Mouse (Mus musculus) megakaryocyte, embryonic 14.5 days (primary cell): ENCODE data around the gene Hrh1.
"Not testable (repeated sequence)": the region's sequence is repeated elsewhere in the genome, so short reads cannot be mapped to it uniquely, and the experiment has no call there.

Source experiments
- FLI1 ChIP-seq: IDR thresholded peaks from 2 replicates; pipeline ENCODE4 v1.6.1; 2012; ENCODE audit warnings: low read length, inconsistent platforms, mixed read lengths
- GATA1 ChIP-seq: IDR thresholded peaks from 3 replicates; pipeline ENCODE4 v1.6.1; 2012; ENCODE audit warnings: mixed read lengths, low read length, inconsistent platforms, borderline replicate concordance

DNA sequence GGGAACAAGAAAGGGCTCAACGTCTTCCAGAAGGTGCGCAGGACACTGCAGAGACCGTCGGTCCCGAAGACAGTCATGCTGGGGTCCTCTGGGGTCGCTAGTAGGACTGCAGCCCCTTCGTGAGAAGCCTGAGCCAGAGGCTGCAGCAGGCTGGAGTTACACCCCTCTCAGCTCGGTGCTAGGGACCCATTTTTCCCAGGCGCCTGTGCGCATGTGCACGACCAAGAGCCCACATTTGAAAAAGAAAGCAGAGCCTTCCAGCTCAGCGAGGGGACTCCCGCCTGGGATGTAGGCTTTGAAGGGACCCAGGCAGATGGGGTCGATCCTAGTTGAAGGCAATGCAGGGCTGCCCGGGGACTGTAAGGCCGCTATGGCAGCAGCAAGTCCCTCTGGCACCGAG, 116.3 kb downstream of the Hrh1 start:
- TF ChIP-seq FLI1, GATA1: not testable (repeated sequence)
